Mouse (Mus musculus) CH12.LX (cell line): Measurements from ENCODE around the gene Stk38l. TPM values are rescaled to one million over a fixed set of nuclear protein-coding genes. Genes with fewer than 3 reads are reported as not detected.

Experiments used
- DNase-seq: peaks from one replicate; pipeline ENCODE4 v3.0.0-alpha.2; 2013; ENCODE audit errors: extremely low read depth
- H3K27ac ChIP-seq: 2 replicates; pipeline ENCODE4 v1.5.1; 2012; ENCODE audit warnings: low read depth, mild to moderate bottlenecking, control low read depth, moderate library complexity; ENCODE audit not compliant: insufficient read depth
- H3K27me3 ChIP-seq: replicated peaks from 2 replicates; pipeline ENCODE3; 2012; ENCODE audit warnings: inconsistent platforms
- H3K36me3 ChIP-seq, 2 experiments: replicated peaks in 1 of 2; 2 replicates each; pipeline versions ENCODE3 to v1.6.1; 2012; ENCODE audit warnings: inconsistent platforms in 1 of 2, low read length in 1 of 2, mild to moderate bottlenecking in 1 of 2, mixed read lengths in 1 of 2, moderate library complexity in 1 of 2; ENCODE audit not compliant: control insufficient read depth in 1 of 2, insufficient read depth in 1 of 2
- H3K4me1 ChIP-seq, 2 experiments: 2 replicates each; pipeline ENCODE4 v1.6.1; 2012; ENCODE audit warnings: inconsistent platforms in 1 of 2, moderate library complexity in 1 of 2; ENCODE audit not compliant: insufficient read depth in 2 of 2, control insufficient read depth in 1 of 2
- H3K4me2 ChIP-seq: 2 replicates; pipeline ENCODE4 v1.6.1; 2012; ENCODE audit warnings: low read depth, mild to moderate bottlenecking, control low read depth; ENCODE audit not compliant: poor library complexity, insufficient read depth, severe bottlenecking
- H3K4me3 ChIP-seq, 3 experiments: fragments of 150-350 bp in 1 of 3; sonication (generic) in 1 of 3; replicated peaks in 1 of 3; 2 replicates each; pipeline versions ENCODE3 to v1.5.1; 2011 to 2012; ENCODE audit warnings: low read depth in 2 of 3, low read length in 2 of 3, mild to moderate bottlenecking in 2 of 3, moderate library complexity in 2 of 3, control low read depth in 1 of 3, improper control_type of control experiment in 1 of 3, inconsistent platforms in 1 of 3, mixed read lengths in 1 of 3; ENCODE audit not compliant: poor library complexity in 1 of 3
- H3K79me2 ChIP-seq: replicated peaks from 2 replicates; pipeline ENCODE4 v1.6.1; 2012; ENCODE audit warnings: mild to moderate bottlenecking, moderate library complexity; ENCODE audit not compliant: control insufficient read depth, poor library complexity, insufficient read depth, severe bottlenecking; ENCODE audit errors: extremely low read depth
- H3K9ac ChIP-seq: 2 replicates; pipeline ENCODE4 v1.6.1; 2012; ENCODE audit warnings: low read depth, mild to moderate bottlenecking, control low read depth, moderate library complexity; ENCODE audit not compliant: insufficient read depth
- H3K9me3 ChIP-seq: replicated peaks from 2 replicates; pipeline ENCODE3; 2012; ENCODE audit warnings: low read length, inconsistent platforms, mixed read lengths
- BHLHE40 ChIP-seq: IDR thresholded peaks from 2 replicates; pipeline ENCODE4 v1.6.1; 2011; ENCODE audit warnings: mild to moderate bottlenecking, low read depth, low read length, improper control_type of control experiment
- CHD2 ChIP-seq: IDR thresholded peaks from 2 replicates; pipeline ENCODE4 v1.6.1; 2011; ENCODE audit warnings: low read length, improper control_type of control experiment
- E2F4 ChIP-seq: IDR thresholded peaks from 2 replicates; pipeline ENCODE4 v1.6.1; 2011; ENCODE audit warnings: low read depth, low read length, improper control_type of control experiment; ENCODE audit not compliant: insufficient replicate concordance
- ELF1 ChIP-seq: IDR thresholded peaks from 2 replicates; pipeline ENCODE4 v1.6.1; 2014; ENCODE audit warnings: low read depth, mild to moderate bottlenecking, inconsistent platforms, low read length, improper control_type of control experiment
- GABPA ChIP-seq: IDR thresholded peaks from 2 replicates; pipeline ENCODE4 v1.6.1; 2012; ENCODE audit warnings: low read depth, low read length, improper control_type of control experiment, inconsistent platforms; ENCODE audit not compliant: insufficient replicate concordance
- IRF4 ChIP-seq: IDR thresholded peaks from 2 replicates; pipeline ENCODE4 v1.6.1; 2014; ENCODE audit warnings: low read depth, mild to moderate bottlenecking, inconsistent platforms, low read length, improper control_type of control experiment
- JUN ChIP-seq: IDR thresholded peaks from 2 replicates; pipeline ENCODE4 v1.6.1; 2011; ENCODE audit warnings: low read depth, mild to moderate bottlenecking, low read length, improper control_type of control experiment, moderate library complexity; ENCODE audit not compliant: insufficient read depth
- JUND ChIP-seq: conservative IDR thresholded peaks from 2 replicates; pipeline ENCODE4 v1.6.1; 2011; ENCODE audit warnings: low read depth, low read length, improper control_type of control experiment
- MAFK ChIP-seq: IDR thresholded peaks from 2 replicates; pipeline ENCODE4 v1.6.1; 2011; ENCODE audit warnings: low read length, improper control_type of control experiment; ENCODE audit not compliant: insufficient replicate concordance
- MAX ChIP-seq: IDR thresholded peaks from 2 replicates; pipeline ENCODE4 v1.6.1; 2011; ENCODE audit warnings: low read length, improper control_type of control experiment
- MAZ ChIP-seq: IDR thresholded peaks from 2 replicates; pipeline ENCODE4 v1.6.1; 2012; ENCODE audit warnings: low read depth, mild to moderate bottlenecking, inconsistent platforms, low read length, improper control_type of control experiment, moderate library complexity
- MEF2A ChIP-seq: IDR thresholded peaks from 2 replicates; pipeline ENCODE4 v1.6.1; 2014; ENCODE audit warnings: low read depth, mild to moderate bottlenecking, inconsistent platforms, low read length, improper control_type of control experiment, borderline replicate concordance
- NELFE ChIP-seq: IDR thresholded peaks from 2 replicates; pipeline ENCODE4 v1.6.1; 2011; ENCODE audit warnings: low read depth, low read length, improper control_type of control experiment
- NRF1 ChIP-seq: IDR thresholded peaks from 2 replicates; pipeline ENCODE4 v1.6.1; 2014; ENCODE audit warnings: low read depth, mild to moderate bottlenecking, inconsistent platforms, low read length, improper control_type of control experiment, moderate library complexity
- POLR2AphosphoS2 ChIP-seq: IDR thresholded peaks from 2 replicates; pipeline ENCODE4 v1.6.1; 2011; ENCODE audit warnings: low read depth, low read length, improper control_type of control experiment
- UBTF ChIP-seq: IDR thresholded peaks from 2 replicates; pipeline ENCODE4 v1.6.1; 2012; ENCODE audit warnings: low read depth, mild to moderate bottlenecking, inconsistent platforms, low read length, improper control_type of control experiment, moderate library complexity
- USF2 ChIP-seq: conservative IDR thresholded peaks from 2 replicates; pipeline ENCODE4 v1.6.1; 2011; ENCODE audit warnings: low read depth, low read length, improper control_type of control experiment
- ZC3H11A ChIP-seq: IDR thresholded peaks from 2 replicates; pipeline ENCODE4 v1.6.1; 2012; ENCODE audit warnings: low read depth, mild to moderate bottlenecking, inconsistent platforms, low read length, improper control_type of control experiment
- dilution Hi-C: fragments of 300-500 bp; cut with MboI; formaldehyde crosslinking; loops from 2 replicates; pipeline ENCODE4 v1.14.3; 2020; ENCODE audit warnings: low sequenced_read_pairs; ENCODE audit not compliant: extremely low pct_unique_long_range_greater_than_20kb, extremely low pct_ligation_motif_present
- in situ Hi-C: fragments of 300-500 bp; cut with MboI; formaldehyde crosslinking; loops from 3 replicates; pipeline ENCODE4 v1.14.3; 2019; ENCODE audit warnings: low sequenced_read_pairs, low pct_ligation_motif_present, low pct_unique_long_range_greater_than_20kb, mixed read lengths
- polyA plus RNA-seq: library from polyadenylated mRNA; unstranded; fragments of >175 nt; gene quantifications from 2 replicates; pipeline ENCODE4 v1.2.1, GENCODE M21; 2012; ENCODE audit warnings: low read depth; ENCODE audit not compliant: insufficient read length
- total RNA-seq, 2 experiments: library from RNA; depleted of rRNA; stranded (reverse); fragments of 300-350 nt in 1 of 2; fragments of >200 nt in 1 of 2; gene quantifications; 2 replicates each; pipeline ENCODE4 v1.2.3; 2012 to 2014

The Stk38l gene
- total and polyA plus RNA-seq, 3 experiments: 3.8 to 5.2 (median 4.7) TPM

GRCm38 (mm10) chr6:146698376-146698775 lies 26.4 kb upstream of the Stk38l start:
- no peak for DNase-seq
- dilution Hi-C loops: no loop called here
- Histone ChIP-seq H3K4me1 (peaks cover 0 to 5% of the 10 kb centered on the region in 2 experiments; a peak in 1 of 4 replicates), H3K4me3 (no peak overlapping the region), H3K36me3 (no peaks in the 10 kb centered on the region)
- no peak for TF ChIP-seq MEF2A
- TF ChIP-seq NELFE: no peak
- TF ChIP-seq USF2: no peak
- no peak for TF ChIP-seq MAX
- TF ChIP-seq, all 38 proteins: peak for 0
- Histone ChIP-seq H3K79me2 (no peaks in the 10 kb centered on the region), H3K9me3 (no peaks in the 10 kb centered on the region), H3K27me3 (no peaks in the 10 kb centered on the region), H3K27ac (no peak overlapping the region), H3K9ac (no peak overlapping the region), H3K4me2 (no peak overlapping the region)
- in situ Hi-C loops: no loop called here

GRCm38 (mm10) chr6:146700461-146700860 lies 24.3 kb upstream of the Stk38l start:
- Histone ChIP-seq H3K9me3 (peaks cover 2% of the 10 kb centered on the region), H3K27me3 (no peaks in the 10 kb centered on the region), H3K36me3 (no peaks in the 10 kb centered on the region), H3K79me2 (no peaks in the 10 kb centered on the region), H3K4me1 (peaks cover 0 to 5% of the 10 kb centered on the region in 2 experiments; a peak in 1 of 4 replicates), H3K27ac (no peak overlapping the region), H3K4me3 (no peak overlapping the region), H3K4me2 (no peak overlapping the region), H3K9ac (no peak overlapping the region)
- dilution Hi-C loops: no loop called here
- TF ChIP-seq JUND (no peak), GABPA (no peak), ELF1 (no peak), CHD2 (no peak), MEF2A (no peak), NRF1 (no peak)
- in situ Hi-C loops: no loop called here
- DNase-seq: no peak

DNA sequence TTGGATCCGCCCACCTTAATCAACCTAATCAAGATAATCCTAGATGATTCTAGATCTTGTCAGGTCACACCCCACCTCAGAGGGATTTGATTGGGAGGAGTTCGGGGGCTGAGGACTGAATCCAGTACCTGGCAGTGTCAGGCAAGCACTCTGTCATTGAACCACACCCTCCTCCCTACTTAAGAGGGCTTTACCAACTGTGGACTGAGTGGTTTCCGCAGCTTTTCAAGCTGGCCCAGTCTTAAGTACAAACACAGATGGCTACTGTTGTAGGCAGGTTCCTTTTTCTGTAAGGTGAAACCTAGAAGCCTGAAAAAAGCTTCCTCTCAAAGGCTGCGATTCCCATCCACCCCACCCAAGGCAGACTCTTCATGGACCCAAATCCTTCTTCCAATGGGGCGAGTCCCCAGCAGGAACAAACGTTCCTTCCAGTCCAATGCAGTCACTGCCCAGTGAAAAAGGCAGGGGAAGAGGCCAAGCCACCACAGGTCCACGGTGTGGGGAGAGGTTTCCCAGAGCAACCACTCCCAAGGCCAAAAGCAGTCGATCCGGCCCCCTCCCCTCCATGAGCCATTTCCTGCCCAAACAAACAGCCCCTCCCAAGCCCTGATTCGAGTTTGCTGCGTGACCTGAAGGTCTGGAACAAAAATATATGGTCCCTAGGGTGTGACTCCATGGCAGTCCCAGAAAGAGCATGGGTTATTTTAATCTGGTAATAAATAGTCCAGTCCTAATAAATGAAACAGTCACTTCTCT lies 22.5 kb upstream of the Stk38l start:
- dilution Hi-C loops: no loop called here
- no peaks in the 10 kb centered on the region for H3K79me2 ChIP-seq
- H3K9me3 ChIP-seq: peaks cover 7% of the 10 kb centered on the region
- H3K4me1 ChIP-seq: peaks cover 0 to 5% of the 10 kb centered on the region in 2 experiments; a peak in 1 of 4 replicates
- no peaks in the 10 kb centered on the region for H3K36me3 ChIP-seq
- no peak overlapping the region for H3K9ac ChIP-seq
- H3K27me3 ChIP-seq: no peaks in the 10 kb centered on the region
- no peak overlapping the region for H3K27ac ChIP-seq
- TF ChIP-seq IRF4 (no peak), ZC3H11A (no peak), ELF1 (no peak), MAZ (no peak), E2F4 (no peak), POLR2AphosphoS2 (no peak), CHD2 (no peak), JUND (no peak), MAFK (no peak), UBTF (no peak), BHLHE40 (no peak), JUN (no peak), MAX (no peak)
- no peak overlapping the region for H3K4me2 ChIP-seq
- no peak for DNase-seq
- in situ Hi-C loops: no loop called here
- no peak overlapping the region for H3K4me3 ChIP-seq
